Mouse (Mus musculus) CD4-positive helper T cell, adult 2 months (primary cell): ENCODE measurements around the gene Cryba4.

Experiments
- DNase-seq: peaks from one replicate; pipeline ENCODE4 v3.0.0-alpha.2; 2012; ENCODE audit warnings: low read depth, missing footprints, low spot score

The Cryba4 gene

DNA sequence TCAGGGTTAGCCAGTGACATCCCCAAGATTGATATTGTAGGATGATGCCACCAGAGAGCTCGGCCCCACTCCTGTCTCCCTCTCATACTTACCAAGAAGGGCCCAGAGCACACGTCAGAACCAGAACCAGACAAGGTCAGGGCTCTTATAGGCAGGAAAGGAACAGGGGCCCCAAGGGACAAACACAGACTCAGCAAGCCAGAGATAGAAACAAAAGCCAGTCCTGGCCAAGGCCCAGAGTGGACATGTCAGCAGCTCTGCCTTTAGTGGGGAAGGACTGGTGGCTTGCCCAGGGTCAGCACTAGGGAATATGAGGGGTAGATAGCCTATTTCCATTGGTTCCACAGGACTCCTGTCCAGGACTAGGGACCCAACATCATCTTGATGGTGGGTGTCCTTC lies at the start of gene Cryba4:
Gene Cryba4, minus strand, starts transcription at position 119 of the 400 bp plus-strand sequence.
- no peak for DNase-seq

DNA sequence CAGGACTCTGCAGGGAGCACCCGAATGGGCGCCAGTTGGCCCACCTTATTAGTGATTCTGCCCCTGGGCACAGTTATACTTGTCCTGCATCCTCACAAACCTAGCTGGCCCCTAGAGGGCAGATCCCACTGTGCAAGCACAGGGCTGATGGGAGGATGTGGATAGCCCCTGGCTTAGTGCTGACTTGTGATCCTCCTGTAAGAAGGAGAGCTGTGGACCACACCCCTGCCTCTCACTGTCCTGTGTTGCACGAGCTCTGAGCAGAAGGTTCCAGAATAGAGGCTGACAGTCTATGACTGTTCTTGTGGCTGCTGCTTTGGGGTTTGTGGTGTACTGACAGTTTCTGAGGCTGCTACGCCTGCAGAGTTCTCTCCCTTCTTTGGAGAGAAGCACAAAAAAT lies 49.4 kb upstream of the Cryba4 start:
- DNase-seq = peak; percentile 80

DNA sequence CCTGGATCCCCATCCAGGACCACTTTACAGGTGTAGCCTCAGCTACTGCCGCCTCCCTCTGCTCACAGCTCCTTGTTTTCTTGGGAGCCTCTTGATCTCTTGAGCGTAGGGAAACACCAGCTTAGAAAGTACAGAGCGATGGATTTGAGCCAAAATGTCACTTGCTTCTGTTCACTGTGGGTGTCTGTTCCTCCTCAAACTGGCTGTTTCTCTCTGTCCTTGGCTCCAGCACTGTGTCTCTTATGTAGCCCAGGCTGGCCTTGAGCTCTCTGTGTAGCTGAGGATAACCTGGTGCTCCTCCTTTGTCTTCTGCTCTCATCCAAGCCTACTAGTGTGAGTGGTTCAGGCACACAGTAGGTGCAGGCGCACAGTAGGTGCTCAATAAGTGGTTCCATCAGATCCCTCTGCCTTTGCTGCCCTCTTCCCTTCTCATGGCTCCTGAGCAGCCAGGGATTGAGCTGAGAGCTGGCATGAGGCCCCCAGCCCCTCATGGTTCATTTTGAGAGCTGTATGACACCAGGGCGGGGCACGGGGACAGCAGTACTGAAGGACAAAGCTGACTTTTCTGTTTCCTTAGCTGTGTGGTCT lies 48.5 kb upstream of the Cryba4 start:
- no peak for DNase-seq

DNA sequence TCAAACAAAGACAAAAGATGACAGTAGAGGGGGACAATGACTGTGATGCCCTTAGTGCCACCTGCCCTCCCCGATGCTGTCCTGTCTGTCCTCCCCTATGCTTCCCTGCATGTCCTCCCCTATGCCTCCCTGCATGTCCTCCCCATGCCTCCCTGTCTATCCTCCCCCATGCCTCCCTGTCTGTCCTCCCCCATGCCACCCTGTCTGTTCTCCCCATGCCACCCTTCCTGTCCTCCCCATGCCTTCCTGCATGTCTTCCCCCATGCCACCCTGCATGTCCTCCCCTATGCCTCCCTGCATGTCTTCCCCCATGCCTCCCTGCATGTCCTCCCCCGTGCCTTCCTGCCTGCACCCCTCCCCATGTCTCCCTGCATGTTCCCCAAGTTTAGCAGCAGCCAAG lies 47.8 kb upstream of the Cryba4 start:
- no peak for DNase-seq

DNA sequence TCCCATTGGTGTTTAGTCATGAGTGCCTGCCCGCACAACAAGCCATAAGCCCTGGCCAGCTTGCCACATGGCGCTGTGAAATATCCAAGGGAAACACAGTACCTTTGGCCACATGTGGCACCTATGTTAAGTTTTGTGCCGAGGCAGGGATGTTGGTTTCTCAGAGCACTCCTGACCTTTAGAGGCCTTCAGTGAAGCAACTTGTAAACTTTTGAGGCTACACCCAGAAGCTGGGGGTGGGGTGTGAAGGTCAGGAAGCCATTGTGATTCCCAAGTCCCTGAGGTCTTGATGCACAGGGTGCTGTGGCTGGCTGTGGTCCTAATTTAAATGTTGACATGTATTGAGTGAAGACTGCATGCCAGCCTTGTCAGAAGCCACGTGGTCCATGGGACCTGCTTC lies 47.1 kb upstream of the Cryba4 start:
- no peak for DNase-seq

DNA sequence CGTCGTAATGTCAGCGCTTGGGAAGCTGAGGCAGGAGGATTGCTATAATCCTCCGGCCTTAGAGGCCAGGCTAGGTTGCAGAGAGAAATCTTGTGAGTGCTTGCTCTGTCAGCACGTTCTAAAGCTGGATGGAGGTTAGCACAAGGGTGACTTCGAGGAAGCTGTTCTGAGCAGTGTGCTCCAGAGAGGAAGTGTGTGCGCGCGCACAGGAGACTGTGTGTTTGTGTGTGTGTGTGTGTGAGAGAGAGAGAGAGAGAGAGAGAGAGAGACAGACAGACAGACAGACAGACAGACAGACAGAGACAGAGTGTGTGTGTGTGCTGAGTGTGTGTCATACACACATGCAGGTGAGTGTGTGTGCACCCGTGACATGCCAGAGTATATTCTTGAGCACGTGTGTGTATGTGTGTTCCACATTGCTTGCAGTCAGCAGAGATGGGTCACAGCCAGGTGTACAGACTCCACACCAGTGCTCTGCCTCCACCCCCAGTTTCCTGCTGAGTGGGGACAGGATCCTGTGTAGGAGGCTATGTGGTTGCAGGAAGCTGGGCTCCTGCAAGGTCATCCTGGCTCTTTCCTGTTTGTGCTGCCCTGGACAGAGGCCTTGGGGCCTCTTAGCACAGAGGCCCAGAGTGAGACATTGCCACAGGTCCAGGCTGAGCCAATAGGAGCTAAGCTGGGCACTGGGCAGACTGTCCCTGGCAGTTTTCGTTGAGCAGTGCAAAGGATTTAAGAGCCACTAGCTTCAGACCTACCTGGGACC lies 46.1 kb upstream of the Cryba4 start:
- DNase-seq = peak; percentile 75

DNA sequence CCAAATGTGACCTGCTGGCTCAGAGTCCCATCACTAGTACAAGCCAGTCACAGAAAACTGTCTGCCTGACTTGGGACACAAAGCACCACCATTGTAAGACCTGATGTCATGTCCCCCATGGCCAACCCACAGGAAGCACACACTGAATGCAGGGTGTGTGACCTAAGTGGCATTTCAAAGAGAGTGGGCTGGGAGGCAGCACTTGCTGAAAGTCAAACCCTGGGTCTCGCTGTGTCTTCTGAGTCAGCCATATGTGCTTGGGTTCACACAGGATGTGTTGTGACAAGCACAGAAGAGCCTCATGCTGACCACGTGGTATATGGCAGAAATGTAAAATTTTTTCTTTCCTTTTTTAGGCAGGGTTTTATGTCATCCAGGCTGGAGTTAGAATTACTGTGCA lies 44.9 kb upstream of the Cryba4 start:
- peak; percentile 87 for DNase-seq

DNA sequence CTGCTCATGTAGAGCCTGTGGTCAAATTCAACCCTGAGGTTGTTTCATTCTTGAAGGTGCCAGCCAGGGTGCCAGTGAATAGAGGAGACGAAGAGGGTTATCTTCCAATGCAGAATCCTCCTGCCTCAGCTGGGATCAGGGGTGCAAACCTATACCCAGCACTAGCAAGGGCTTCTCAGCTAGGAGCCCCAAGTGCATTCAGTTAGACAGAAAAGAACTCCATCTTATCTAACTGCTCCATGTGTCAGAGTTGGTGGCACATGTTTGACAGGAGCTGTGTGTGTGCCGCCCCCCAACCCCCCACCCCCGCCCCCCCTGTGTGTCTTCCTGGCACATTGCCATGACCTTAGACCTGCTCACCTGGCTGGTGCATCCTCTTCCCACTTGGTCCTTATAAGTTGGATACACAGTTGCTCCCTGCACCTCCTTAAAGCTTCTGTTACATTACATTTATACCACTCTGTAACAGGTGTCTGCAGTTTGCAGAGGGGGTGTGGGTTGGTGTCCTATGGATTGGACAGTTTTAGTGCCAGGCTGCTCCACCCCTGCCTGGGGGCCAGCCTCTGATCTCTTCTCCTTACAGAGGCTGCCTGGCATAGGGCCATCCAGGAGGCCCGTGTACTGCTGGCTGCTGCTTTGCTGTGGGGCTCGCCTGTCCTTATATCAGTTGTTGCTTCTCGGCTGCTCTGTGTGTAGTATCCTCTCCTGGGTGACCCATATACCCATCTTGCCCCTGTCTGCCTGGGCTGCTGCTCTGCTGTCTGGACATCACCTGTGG lies 44.3 kb upstream of the Cryba4 start:
- DNase-seq = peak; percentile 39

DNA sequence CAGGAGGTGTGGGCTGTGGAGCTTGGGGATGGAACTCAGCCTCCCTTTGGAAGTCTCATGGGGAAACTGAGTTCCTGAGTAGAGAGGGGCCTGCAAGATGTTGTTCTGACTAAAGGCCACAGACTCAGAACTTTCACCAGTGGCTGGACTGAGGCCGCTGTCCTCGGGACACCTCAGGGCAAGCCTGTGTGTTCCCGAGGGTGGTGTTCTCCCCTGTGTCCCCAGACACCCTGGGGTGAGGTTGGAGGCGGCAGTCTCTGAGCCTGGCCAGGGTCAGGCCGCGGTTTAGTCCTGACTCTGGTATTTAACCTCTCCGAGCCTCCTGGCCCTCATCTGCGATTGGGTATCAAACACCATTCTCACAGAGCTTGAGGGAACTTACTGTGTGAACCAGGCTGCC lies 43.2 kb upstream of the Cryba4 start:
- no peak for DNase-seq

DNA sequence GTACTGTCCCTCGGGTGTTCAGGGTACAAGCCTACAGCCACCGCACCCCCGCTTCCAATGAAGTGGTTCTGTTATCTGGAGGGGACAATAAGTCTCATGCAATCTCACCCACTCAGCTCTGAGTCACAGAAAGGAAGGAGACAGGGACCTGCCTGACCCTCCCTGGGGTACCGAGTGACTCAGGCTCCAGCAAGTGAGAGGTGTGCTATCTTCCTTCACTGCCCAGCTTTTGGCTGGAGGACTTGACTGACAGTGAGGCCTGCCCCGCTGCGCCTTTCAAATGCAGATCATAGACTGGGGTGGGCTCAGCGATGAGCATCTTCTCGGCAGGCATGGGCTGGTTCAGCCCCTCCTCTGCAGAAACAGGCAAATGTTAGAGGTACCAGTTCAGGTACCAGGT lies 42.8 kb upstream of the Cryba4 start:
- no peak for DNase-seq

DNA sequence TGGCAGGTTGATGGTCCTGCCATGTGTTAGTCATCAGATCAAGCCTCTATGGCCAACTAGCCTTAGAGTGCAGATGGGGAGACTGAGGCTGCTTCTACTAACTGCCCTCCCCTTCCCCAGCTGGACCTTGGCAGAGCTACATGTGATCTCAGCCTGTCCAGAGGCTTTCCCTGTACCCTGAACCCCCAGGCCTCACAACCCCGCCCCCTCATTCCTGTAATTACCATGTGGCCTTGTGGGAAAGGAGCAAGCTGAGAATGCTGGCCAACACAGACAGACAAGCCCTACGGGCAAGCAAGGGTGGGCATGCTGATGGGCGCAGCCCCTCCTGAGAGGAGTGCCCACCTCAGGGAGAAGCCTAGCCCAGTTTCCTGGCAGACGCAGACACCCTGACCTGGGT lies 42.4 kb upstream of the Cryba4 start:
- DNase-seq = no peak

DNA sequence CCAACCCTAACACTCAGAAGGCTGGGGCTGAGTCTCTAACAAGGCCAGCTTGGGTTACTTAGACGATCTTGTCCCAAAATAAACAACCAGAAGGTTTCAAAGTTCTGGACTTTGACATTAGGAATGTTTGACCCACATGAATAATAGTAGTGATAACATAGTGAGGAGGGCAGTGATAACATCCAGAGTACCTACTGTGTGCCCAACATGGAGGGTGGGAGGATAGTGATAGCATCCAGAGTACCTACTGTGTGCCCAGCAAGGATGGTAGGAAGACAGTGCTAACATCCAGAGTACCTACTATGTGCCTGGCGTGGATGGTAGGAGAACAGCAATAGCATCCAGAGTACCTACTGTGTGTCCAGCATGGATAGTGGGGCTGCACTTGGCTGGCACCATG lies 41.5 kb upstream of the Cryba4 start:
- DNase-seq = no peak

DNA sequence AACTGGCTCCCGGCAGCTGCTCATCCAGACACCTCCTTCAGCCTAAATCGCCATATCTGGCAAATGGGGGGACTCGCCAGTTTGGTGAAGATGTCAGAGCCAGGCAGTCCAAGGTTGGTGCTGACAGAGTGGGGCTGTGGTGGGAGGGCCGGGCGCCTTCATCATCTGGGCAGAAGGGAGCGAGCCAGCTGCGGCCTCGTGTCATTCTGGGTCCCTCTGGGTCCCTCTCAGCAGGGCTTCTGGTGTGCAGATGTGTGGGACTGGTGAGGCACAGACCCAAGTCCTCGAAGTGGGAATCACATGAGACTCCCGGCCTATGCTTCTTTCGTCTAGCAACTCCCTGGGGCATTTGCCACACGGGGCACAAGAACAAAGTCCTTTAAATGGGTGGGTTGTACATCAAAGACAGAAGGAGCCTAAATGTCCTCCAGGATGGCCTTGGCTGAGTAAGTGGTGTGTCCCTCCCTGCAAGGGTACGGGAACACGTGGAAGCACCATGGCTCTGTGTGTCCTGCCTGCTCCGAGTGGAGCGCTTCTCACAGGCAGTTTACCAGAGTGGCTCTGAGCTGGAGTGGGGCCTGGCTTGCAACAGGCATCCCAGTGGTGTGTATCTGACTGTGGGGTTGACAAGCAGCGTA lies 40.1 kb upstream of the Cryba4 start:
- DNase-seq = no peak

DNA sequence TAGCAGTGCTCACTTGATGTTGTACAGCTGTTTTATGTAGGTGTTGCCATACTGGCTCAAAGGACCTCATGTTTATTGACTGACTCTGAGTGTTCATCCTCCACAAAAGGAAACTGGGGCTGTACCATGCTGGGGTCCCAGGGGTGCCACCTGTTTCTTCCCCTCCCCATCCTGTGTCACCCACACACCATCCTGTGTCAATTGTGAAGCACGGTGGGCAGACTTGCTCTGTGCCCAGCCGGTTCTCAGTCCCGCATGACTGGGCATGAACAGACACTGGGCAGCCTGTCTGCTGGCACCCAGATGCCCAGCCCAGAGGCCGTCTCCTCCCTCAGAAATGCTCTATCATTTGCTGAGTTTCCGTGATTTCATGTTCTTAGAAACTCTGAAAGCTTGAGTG lies 39.5 kb upstream of the Cryba4 start:
- no peak for DNase-seq

DNA sequence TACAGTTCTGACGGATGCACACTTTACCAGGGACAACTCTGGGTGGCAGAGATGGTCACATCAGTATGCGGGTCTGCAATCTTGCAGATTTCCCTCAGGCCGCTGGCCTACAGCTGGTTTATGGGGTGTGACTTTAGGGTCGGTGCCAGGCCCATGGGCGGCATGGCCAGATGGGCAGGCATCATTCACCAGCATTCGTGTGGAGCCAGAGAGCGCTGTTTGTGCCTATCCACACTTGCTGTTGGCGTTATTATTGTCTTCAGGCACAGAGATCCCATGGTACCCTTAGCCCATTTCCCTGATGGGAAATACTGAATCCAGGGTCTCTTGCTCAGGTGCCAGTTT lies 38.2 kb upstream of the Cryba4 start:
- no peak for DNase-seq

DNA sequence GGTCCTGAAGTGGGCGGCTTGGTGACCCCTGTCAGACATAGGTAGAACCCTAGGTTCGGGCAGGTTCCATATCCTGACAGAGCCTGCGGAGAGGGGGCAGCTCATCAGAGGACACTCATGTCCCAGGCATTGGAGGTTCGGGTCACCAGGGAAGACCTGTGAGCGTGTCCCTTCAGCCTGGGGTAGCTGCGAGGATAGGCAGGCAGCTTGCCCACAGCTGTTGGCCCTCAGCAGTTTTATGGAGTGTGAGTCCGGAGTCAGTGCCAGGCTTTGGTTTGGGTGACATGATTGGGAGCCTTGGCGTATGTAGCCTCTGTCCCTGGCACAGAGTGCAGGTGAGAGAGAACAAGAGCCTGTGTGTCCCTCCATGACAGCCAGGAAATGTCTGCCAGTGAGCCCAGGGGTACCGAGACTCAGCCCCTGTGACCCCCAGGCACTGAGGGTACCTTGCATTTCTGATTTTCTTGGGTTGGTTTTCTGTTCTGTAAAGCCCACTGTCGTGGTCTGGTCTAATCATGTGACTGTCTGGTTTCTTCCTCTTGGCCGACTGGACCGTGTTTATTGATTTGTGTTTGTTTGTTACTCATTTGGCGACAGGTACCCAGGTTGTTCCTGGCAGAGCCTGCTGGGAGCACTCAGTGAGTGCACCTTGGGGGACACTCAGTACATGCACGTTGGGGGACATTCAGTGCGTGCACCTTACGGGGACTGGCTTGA lies 37.7 kb upstream of the Cryba4 start:
- DNase-seq = no peak

DNA sequence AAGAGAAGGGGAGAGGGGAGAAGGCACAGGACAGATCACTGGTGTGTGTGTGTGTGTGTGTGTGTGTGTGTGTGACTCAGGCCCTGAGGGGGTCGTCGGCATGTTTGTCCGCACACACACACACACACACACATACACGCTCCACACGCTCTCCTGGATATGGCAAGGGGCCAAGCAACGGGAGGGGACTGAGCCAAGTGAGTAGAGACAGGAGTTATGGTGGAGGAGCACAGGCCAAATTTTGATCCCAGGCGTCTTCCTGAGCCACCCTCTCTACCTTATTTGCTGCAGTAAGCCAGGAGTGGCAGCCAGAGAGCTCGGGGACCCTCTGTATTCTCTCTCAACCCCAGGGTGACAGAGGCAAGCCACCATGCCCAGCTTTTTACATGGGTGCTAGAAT lies 36.9 kb upstream of the Cryba4 start:
- DNase-seq = no peak

DNA sequence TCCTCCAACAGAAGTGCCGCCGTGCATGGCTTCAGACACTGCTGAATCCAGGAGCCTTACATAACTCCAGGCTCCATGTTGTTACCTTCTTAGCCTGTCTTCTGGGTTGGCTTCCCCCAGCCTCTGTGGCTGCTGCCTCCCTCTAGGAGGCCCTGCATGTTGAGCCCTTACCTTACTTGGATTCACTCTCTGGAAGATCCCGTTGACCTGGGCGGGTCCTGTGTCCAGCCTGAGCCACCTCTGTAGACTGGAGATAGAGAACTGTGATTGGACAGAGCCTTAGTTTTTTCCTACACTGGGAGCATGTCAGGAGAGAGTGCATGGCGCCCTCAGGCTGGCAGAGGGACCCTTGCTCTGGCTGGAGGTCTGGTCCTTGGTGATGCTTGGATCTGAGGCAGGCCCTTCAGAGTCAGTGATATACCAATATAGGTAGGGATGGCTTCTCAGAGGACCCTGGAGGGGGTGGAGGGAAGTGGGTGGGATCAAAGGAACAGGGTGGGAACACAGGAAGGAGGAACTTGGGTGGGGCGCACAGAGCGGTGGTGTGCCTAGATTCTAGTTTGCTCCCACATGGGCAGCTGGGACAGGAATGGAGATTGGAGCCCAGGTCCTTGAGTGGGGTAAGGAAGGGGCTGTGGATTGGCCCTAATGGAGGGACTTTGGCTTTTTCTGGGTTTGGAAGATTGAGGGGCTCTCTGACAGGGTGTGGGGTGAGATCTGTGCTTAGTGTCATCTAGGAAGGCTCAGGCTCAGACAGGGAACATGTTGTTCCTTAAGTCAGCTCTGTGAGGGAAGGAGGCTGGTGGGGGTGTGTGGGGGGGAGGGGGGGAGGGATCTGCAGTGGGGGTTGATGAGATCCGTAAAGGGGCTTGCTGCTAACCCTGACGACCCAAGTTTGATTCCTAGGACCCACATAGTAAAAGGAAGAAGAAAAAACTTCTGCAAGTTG lies 36.1 kb upstream of the Cryba4 start:
- DNase-seq = peak; percentile 12

DNA sequence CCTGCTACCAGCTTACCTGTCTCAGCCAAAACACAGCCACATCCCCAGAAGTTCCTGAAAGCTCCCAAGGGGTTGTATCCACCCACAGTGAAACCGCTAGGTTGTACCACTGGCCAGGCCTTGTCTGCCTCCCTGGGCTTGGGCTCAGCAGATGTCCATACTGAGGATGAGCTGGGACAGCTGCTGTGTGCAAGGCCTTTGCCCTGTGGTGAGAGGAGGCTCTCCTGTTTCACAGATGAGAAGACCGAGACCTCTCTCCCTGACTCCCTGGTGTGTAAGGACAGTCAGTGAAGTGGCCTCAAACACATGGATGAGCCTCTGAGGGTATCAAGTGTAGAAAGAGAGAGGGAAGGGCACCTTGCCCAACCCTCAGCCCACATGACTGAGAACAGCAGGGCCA lies 35.3 kb upstream of the Cryba4 start:
- DNase-seq = no peak

DNA sequence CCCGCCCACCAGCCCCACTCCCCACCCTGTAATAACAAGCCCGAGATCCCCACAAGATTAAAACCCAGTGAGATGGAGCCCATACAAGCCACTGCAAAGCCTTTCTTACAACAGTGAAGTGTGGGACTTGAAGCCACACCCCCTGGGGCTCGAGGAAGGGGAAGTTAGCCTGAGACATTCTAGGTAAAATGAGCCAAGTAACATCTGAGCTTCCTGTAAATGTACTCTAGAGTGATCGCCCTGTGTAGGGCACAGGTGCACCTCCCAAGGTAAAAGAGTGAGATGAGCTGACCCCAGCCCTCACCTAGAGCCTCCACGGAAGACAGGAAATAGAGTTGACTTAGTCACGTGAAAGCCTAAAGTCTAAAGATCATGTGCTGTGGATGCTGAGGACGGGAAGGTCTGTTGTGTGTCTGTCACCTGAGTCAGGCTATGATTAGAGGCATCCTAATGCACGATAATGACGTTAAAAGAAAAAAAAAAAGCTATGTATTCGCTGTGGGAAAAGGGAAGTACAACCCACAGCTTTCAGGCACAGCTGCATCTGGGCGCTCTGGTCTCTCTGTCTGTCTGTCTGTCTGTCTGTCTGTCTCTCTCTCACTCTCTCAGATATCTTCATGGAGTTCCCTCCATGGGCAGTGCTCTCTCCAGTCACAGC lies 34.8 kb upstream of the Cryba4 start:
- peak; percentile 89 for DNase-seq
